Mouse (Mus musculus) right cerebral cortex, postnatal 36 days (tissue): ENCODE data around the gene Sugct.
"Not testable (repeated sequence)": the region's sequence is repeated elsewhere in the genome, so short reads cannot be mapped to it uniquely, and the experiment has no call there.

ENCODE experiments used
- DNase-seq, 2 experiments: peaks; one replicate each; pipeline ENCODE4 v3.0.0; 2022; ENCODE audit warnings: low spot score in 2 of 2, mixed read lengths in 1 of 2

Sugct gene

GRCm38 (mm10) chr13:16901424-16901823, 793.9 kb downstream of the Sugct start:
- no peak for DNase-seq

GRCm38 (mm10) chr13:16898084-16898792, 797.1 kb downstream of the Sugct start:
- DNase-seq = no peak

GRCm38 (mm10) chr13:16878056-16878455, 817.3 kb downstream of the Sugct start:
- no peak for DNase-seq

- DNase-seq = no peak
Measured at GRCm38 (mm10) chr13:16859986-16860385, 835.4 kb downstream of the Sugct start.

- no peak for DNase-seq
Measured at GRCm38 (mm10) chr13:16847236-16847635, 848.1 kb downstream of the Sugct start.

GRCm38 (mm10) chr13:16840994-16841393, 854.4 kb downstream of the Sugct start:
- DNase-seq = no peak

GRCm38 (mm10) chr13:16838409-16838808, 856.9 kb downstream of the Sugct start:
- DNase-seq = no peak

GRCm38 (mm10) chr13:16835111-16835510, 860.2 kb downstream of the Sugct start:
- no peak for DNase-seq

- no peak for DNase-seq
Measured at GRCm38 (mm10) chr13:16833069-16833468, 862.3 kb downstream of the Sugct start.

GRCm38 (mm10) chr13:16831840-16832239, 863.5 kb downstream of the Sugct start:
- DNase-seq = no peak

GRCm38 (mm10) chr13:16830291-16830690, 865.1 kb downstream of the Sugct start:
- not testable (repeated sequence) for DNase-seq

GRCm38 (mm10) chr13:16829589-16829988, 865.8 kb downstream of the Sugct start:
- DNase-seq = no peak

GRCm38 (mm10) chr13:16825619-16826018, 869.7 kb downstream of the Sugct start:
- DNase-seq = peak; percentile 1 to 42

GRCm38 (mm10) chr13:16821785-16822184, 873.6 kb downstream of the Sugct start:
- DNase-seq = no peak

- no peak for DNase-seq
Measured at GRCm38 (mm10) chr13:16817471-16817870, 877.9 kb downstream of the Sugct start.

GRCm38 (mm10) chr13:16816747-16817146, 878.6 kb downstream of the Sugct start:
- DNase-seq = no peak

- DNase-seq = no peak
Measured at GRCm38 (mm10) chr13:16812268-16812667, 883.1 kb downstream of the Sugct start.
